In the genomic region with DNA sequence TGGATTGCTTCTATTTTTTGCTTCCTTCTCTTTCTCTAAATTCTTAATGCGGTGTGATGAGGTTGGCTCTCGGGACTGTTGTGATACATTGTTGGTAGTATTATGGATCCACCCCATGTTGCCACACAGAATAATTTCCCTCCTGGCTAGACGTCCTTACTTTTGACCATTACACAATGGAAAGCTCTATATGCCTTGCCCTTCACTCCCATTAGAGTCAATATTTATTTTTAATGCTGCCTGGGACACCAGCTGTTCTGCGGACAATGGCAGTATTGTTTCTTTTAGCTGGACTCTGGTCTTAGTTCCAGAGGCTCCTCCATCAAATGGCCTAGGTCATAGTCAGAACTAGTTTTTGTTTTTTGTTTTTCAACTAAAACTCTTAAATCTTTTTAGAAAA, we compare ENCODE assay signal across 30 mouse cellular contexts. TPM values are rescaled to one million over a fixed set of nuclear protein-coding genes. Genes with fewer than 3 reads are reported as not detected.
A peak's percentile ranks its signal among the peaks of the same experiment; 100 is the strongest.
DNase-seq lines count a peak whose midpoint lies in the region; ATAC-seq lines count a peak whose summit lies in the region.
"Had no signal": no experiment of that assay in that cellular context is flagged by ENCODE, and none has a peak within 500 bp of the region (broad histone marks: within the 10 kb centered on the region; RNA-seq: fewer than 3 reads in every experiment).

No protein-coding gene starts in this region.

- no peak overlapping the region for H3K9ac ChIP-seq in intestine, embryonic 15.5 days
- H3K9ac ChIP-seq: embryonic facial prominence, embryonic 12.5 days; forebrain, postnatal 0 days; heart, embryonic 15.5 days; limb, embryonic 13.5 days; liver, embryonic 12.5 days; midbrain, embryonic 13.5 days had no signal

- peaks cover 10% of the 10 kb centered on the region for H3K4me1 ChIP-seq in intestine, embryonic 15.5 days (replicated peaks)
- H3K4me1 ChIP-seq: embryonic facial prominence, embryonic 12.5 days; limb, embryonic 13.5 days; liver, embryonic 12.5 days had no signal

- H3K27me3 ChIP-seq in intestine, embryonic 15.5 days (replicated peaks): no peaks in the 10 kb centered on the region
- H3K27me3 ChIP-seq: embryonic facial prominence, embryonic 12.5 days; heart, embryonic 15.5 days; limb, embryonic 13.5 days; liver, embryonic 12.5 days; midbrain, embryonic 13.5 days; Patski had no signal

- H3K4me2 ChIP-seq in intestine, embryonic 15.5 days (replicated peaks): no peak overlapping the region
- H3K4me2 ChIP-seq: embryonic facial prominence, embryonic 12.5 days; heart, embryonic 15.5 days; limb, embryonic 13.5 days; liver, embryonic 12.5 days; midbrain, embryonic 13.5 days had no signal

- DNase-seq in heart, adult 11 months: peak; percentile 29
- no peak for DNase-seq in heart, adult 18-20 months
- peak; percentile 25 for DNase-seq in retina, postnatal 1 day
- DNase-seq in cerebellum, postnatal 36 days: no peak
- no peak for DNase-seq in urinary bladder, adult 2 months (ENCODE audit: low spot score)
- DNase-seq: adrenal gland, postnatal 25 days; cerebellum, adult 2 months; cerebellum, postnatal 14 days; forebrain, postnatal 0 days; gastrocnemius, postnatal 10 days; kidney, postnatal 14 days; lung, adult 18-20 months; lung, postnatal 4 days; right cerebral cortex, adult 18-20 months; right cerebral cortex, postnatal 4 days; thymus, postnatal 14 days had no signal

- no peak overlapping the region for H3K4me3 ChIP-seq in intestine, embryonic 15.5 days (replicated peaks)
- H3K4me3 ChIP-seq: embryonic facial prominence, embryonic 12.5 days; forebrain, embryonic 10.5 days; heart, embryonic 10.5 days; heart, embryonic 15.5 days; layer of hippocampus, adult 2 months; limb, embryonic 13.5 days; liver, embryonic 12.5 days; megakaryocyte, embryonic 14.5 days; midbrain, embryonic 13.5 days had no signal

- H3K27ac ChIP-seq in intestine, embryonic 15.5 days: no peak overlapping the region
- H3K27ac ChIP-seq: embryonic facial prominence, embryonic 12.5 days; forebrain, embryonic 10.5 days; heart, embryonic 10.5 days; heart, embryonic 15.5 days; layer of hippocampus, adult 2 months; limb, embryonic 13.5 days; liver, embryonic 12.5 days; midbrain, embryonic 13.5 days had no signal

- no peaks in the 10 kb centered on the region for H3K9me3 ChIP-seq in intestine, embryonic 15.5 days
- H3K9me3 ChIP-seq: embryonic facial prominence, embryonic 12.5 days; forebrain, embryonic 10.5 days; heart, embryonic 10.5 days; heart, embryonic 15.5 days; limb, embryonic 13.5 days; liver, embryonic 12.5 days; megakaryocyte, embryonic 14.5 days; midbrain, embryonic 13.5 days had no signal

- ATAC-seq in intestine, embryonic 15.5 days: peak; percentile 60
- ATAC-seq in erythroblast, adult 5-6 weeks (replicated peaks; ENCODE audit: low FRiP score, poor library complexity, severe bottlenecking): no peak
- ATAC-seq: forebrain, postnatal 0 days; hindbrain, embryonic 16.5 days; liver, embryonic 12.5 days; lung, postnatal 0 days; midbrain, embryonic 13.5 days; Patski had no signal

- 48% methylated on average over 4 of the region's 4 CpGs for WGBS in intestine, embryonic 15.5 days

- H3K36me3 ChIP-seq in intestine, embryonic 15.5 days: no peaks in the 10 kb centered on the region
- H3K36me3 ChIP-seq: embryonic facial prominence, embryonic 12.5 days; forebrain, embryonic 10.5 days; heart, embryonic 10.5 days; heart, embryonic 15.5 days; limb, embryonic 13.5 days; liver, embryonic 12.5 days; midbrain, embryonic 13.5 days had no signal

RNA-seq across cellular contexts. Expression of a gene that starts 32.1 kb away (rescaled TPM):
- 1 to 10 TPM in 1 of 2 experiments, under 1 TPM in 1; 0.84 to 3.0 TPM for total RNA-seq in heart, adult 18-20 months (2021)
- polyA plus RNA-seq in intestine, embryonic 15.5 days (2015; fragmentation: Nextera tagmentation; extraction: Ambion mirVana): 29.3 TPM in 2 replicates
- total RNA-seq in erythroblast, adult 5-6 weeks (2015; ENCODE audit: low replicate concordance): not detected in 2 replicates
- 0.28 TPM in 1 of 2 replicates, not detected in the other for total RNA-seq in erythroblast, adult 5-6 weeks (2017; ENCODE audit: low replicate concordance)
- polyA plus RNA-seq in urinary bladder, adult 2 months (2012; rRNA removed): 0.73 and 1.1 TPM in 2 replicates

Comparison
In these comparisons a context has a peak if more than half of its experiments do, and no peak if none do; other contexts are left out.
1. DNase-seq: peak in heart, adult 11 months (single experiment) and retina, postnatal 1 day (single experiment); none in heart, adult 18-20 months (0 of 2), cerebellum, postnatal 36 days (0 of 2) and urinary bladder, adult 2 months (single experiment).